Mouse (Mus musculus) monocyte, adult 5-6 weeks (primary cell): ENCODE data around the gene Gabarapl2. TPM values are rescaled to one million over a fixed set of nuclear protein-coding genes. Genes with fewer than 3 reads are reported as not detected.

ENCODE experiments used
- total RNA-seq: library from RNA; stranded (forward); fragments of 200-1000, 200-491, 200-594 nt; gene quantifications from 3 replicates; pipeline ENCODE4 v1.2.3, GENCODE M21; 2017

Gabarapl2 gene
- total RNA-seq, 1 experiment from 2014 or later = 92.1 TPM

Other genes starting within 250 kb of the Gabarapl2 start
- not detected in 3 replicates for gene Ctrb1, start 249.7 kb upstream of the Gabarapl2 start, total RNA-seq
- not detected in 3 replicates for gene Bcar1, start 196.9 kb upstream of the Gabarapl2 start, total RNA-seq
- 135 to 169 TPM (median 155 TPM) in 3 replicates for gene Cfdp1, start 86.4 kb upstream of the Gabarapl2 start, total RNA-seq
- 0.95 to 2.5 TPM (median 1.6 TPM) in 3 replicates for gene Tmem170, start 64.0 kb upstream of the Gabarapl2 start, total RNA-seq
- gene Chst5, start 30.3 kb upstream of the Gabarapl2 start, total RNA-seq = not detected in 3 replicates
- gene Tmem231, start 6.8 kb upstream of the Gabarapl2 start, total RNA-seq = 0.29 to 0.32 TPM in 2 of 3 replicates, not detected in the other
- gene Adat1, start 51.6 kb downstream of the Gabarapl2 start, total RNA-seq = 0.95 to 3.4 TPM (median 3.2 TPM) in 3 replicates
- gene Kars, start 70.6 kb downstream of the Gabarapl2 start, total RNA-seq = 69.9 to 77.0 TPM (median 73.1 TPM) in 3 replicates
- gene Terf2ip, start 70.7 kb downstream of the Gabarapl2 start, total RNA-seq = 15.9 to 24.1 TPM (median 18.5 TPM) in 3 replicates
- 0.32 TPM in 1 of 3 replicates, not detected in the others for gene Gm6793, start 74.3 kb downstream of the Gabarapl2 start, total RNA-seq